In genomic region chr1:36095423-36096272, GRCm38 (mm10) we compare ENCODE assay signal across 9 mouse cellular contexts. TPM values are rescaled to one million over a fixed set of nuclear protein-coding genes. Genes with fewer than 3 reads are reported as not detected.
A peak's percentile ranks its signal among the peaks of the same experiment; 100 is the strongest.
DNase-seq lines count a peak whose midpoint lies in the region; ATAC-seq and TF ChIP-seq lines count a peak whose summit lies in the region.
"Had no signal": no experiment of that assay in that cellular context is flagged by ENCODE, and none has a peak within 500 bp of the region (broad histone marks: within the 10 kb centered on the region; RNA-seq: fewer than 3 reads in every experiment).

No protein-coding gene starts in this region.

- H3K4me1 ChIP-seq in embryonic facial prominence, embryonic 13.5 days: peaks cover 8% of the 10 kb centered on the region; the same call in 1 of the 2 replicates
- peaks cover 3% of the 10 kb centered on the region; the same call in 1 of the 2 replicates for H3K4me1 ChIP-seq in embryonic facial prominence, embryonic 10.5 days
- H3K4me1 ChIP-seq in lung, embryonic 14.5 days (ENCODE audit: insufficient read depth): no peaks in the 10 kb centered on the region
- peaks cover 9% of the 10 kb centered on the region for H3K4me1 ChIP-seq in midbrain, embryonic 13.5 days (replicated peaks)

- 77% methylated on average over 12 of the region's 12 CpGs for WGBS in embryonic facial prominence, embryonic 13.5 days
- WGBS in embryonic facial prominence, embryonic 10.5 days: 85% methylated on average over 12 of the region's 12 CpGs
- 71% methylated on average over 12 of the region's 12 CpGs for WGBS in lung, embryonic 14.5 days
- 86% methylated on average over 12 of the region's 12 CpGs for WGBS in midbrain, embryonic 13.5 days

- H3K27ac ChIP-seq in embryonic facial prominence, embryonic 13.5 days: no peak overlapping the region
- no peak overlapping the region for H3K27ac ChIP-seq in embryonic facial prominence, embryonic 10.5 days (replicated peaks)
- 0 out of 2 replicates have a peak overlapping the region, but pooled peaks have one; percentile 11 for H3K27ac ChIP-seq in lung, embryonic 14.5 days (ENCODE audit: low read depth)
- H3K27ac ChIP-seq in midbrain, embryonic 13.5 days: no peak overlapping the region

- no peak for TF ChIP-seq CTCF in lung, embryonic 14.5 days (IDR thresholded peaks at IDR 0.05; ENCODE audit: low read depth)

- no peak overlapping the region for H3K4me2 ChIP-seq in embryonic facial prominence, embryonic 13.5 days
- no peak overlapping the region for H3K4me2 ChIP-seq in lung, embryonic 14.5 days
- H3K4me2 ChIP-seq in midbrain, embryonic 13.5 days (replicated peaks): no peak overlapping the region

- no peaks in the 10 kb centered on the region for H3K27me3 ChIP-seq in embryonic facial prominence, embryonic 13.5 days
- no peaks in the 10 kb centered on the region for H3K27me3 ChIP-seq in embryonic facial prominence, embryonic 10.5 days (replicated peaks; ENCODE audit: low read depth, poor library complexity, severe bottlenecking)
- no peaks in the 10 kb centered on the region for H3K27me3 ChIP-seq in lung, embryonic 14.5 days (ENCODE audit: insufficient read depth, low read length)
- H3K27me3 ChIP-seq in midbrain, embryonic 13.5 days: no peaks in the 10 kb centered on the region

- H3K9ac ChIP-seq in embryonic facial prominence, embryonic 13.5 days: no peak overlapping the region
- no peak overlapping the region for H3K9ac ChIP-seq in lung, embryonic 14.5 days
- no peak overlapping the region for H3K9ac ChIP-seq in midbrain, embryonic 13.5 days (replicated peaks)

- peaks cover 50% of the 10 kb centered on the region for H3K36me3 ChIP-seq in embryonic facial prominence, embryonic 13.5 days
- peaks cover 89% of the 10 kb centered on the region for H3K36me3 ChIP-seq in embryonic facial prominence, embryonic 10.5 days (replicated peaks)
- peaks cover 18% of the 10 kb centered on the region for H3K36me3 ChIP-seq in lung, embryonic 14.5 days (ENCODE audit: insufficient read depth)
- H3K36me3 ChIP-seq in midbrain, embryonic 13.5 days: peaks cover 41% of the 10 kb centered on the region

- 0 out of 2 replicates have a peak, but pooled peaks have one; percentile 23 for ATAC-seq in embryonic facial prominence, embryonic 13.5 days (ENCODE audit: insufficient number of reproducible peaks, insufficient read depth, low FRiP score, low TSS enrichment, low read depth)
- ATAC-seq in lung, embryonic 14.5 days (ENCODE audit: insufficient read depth): peak; percentile 53; the same call in 1 of the 2 replicates
- no peak for ATAC-seq in midbrain, embryonic 13.5 days

- DNase-seq in embryonic facial prominence, embryonic 10.5 days (ENCODE audit: low spot score): no peak
- DNase-seq in urinary bladder, postnatal 4 days (ENCODE audit: low spot score in 2 of 2): peak; percentile 55 to 82
- no peak for DNase-seq in urinary bladder, adult 2 months (ENCODE audit: low spot score)
- DNase-seq in layer of hippocampus, adult 9-10 months (ENCODE audit: low spot score): peak; percentile 87
- peak; percentile 29 for DNase-seq in lung, embryonic 14.5 days
- DNase-seq in spleen, postnatal 4 days (ENCODE audit: low spot score in 2 of 2): peak; percentile 73 to 80

- H3K9me3 ChIP-seq in embryonic facial prominence, embryonic 13.5 days: no peaks in the 10 kb centered on the region
- H3K9me3 ChIP-seq in embryonic facial prominence, embryonic 10.5 days: no peaks in the 10 kb centered on the region
- no peaks in the 10 kb centered on the region for H3K9me3 ChIP-seq in lung, embryonic 14.5 days (ENCODE audit: low read depth, low read length)
- no peaks in the 10 kb centered on the region for H3K9me3 ChIP-seq in midbrain, embryonic 13.5 days

- no peak overlapping the region for H3K4me3 ChIP-seq in embryonic facial prominence, embryonic 13.5 days
- no peak overlapping the region for H3K4me3 ChIP-seq in embryonic facial prominence, embryonic 10.5 days
- no peak overlapping the region for H3K4me3 ChIP-seq in lung, embryonic 14.5 days (ENCODE audit: low read depth, low read length)
- no peak overlapping the region for H3K4me3 ChIP-seq in midbrain, embryonic 13.5 days (replicated peaks)
- H3K4me3 ChIP-seq: myocyte had no signal

RNA-seq across cellular contexts. Expression of gene Hs6st1, which starts 27.4 kb away (rescaled TPM):
- polyA plus RNA-seq in embryonic facial prominence, embryonic 13.5 days (2015; fragmentation: Nextera tagmentation; extraction: Ambion mirVana): 5.4 and 6.1 TPM in 2 replicates
- polyA plus RNA-seq in embryonic facial prominence, embryonic 10.5 days (2016; fragmentation: Nextera tagmentation; extraction: Ambion mirVana): 3.9 and 4.5 TPM in 2 replicates
- 29.0 and 30.1 TPM in 2 replicates for polyA plus RNA-seq in urinary bladder, adult 2 months (2012; rRNA removed)
- 14.2 and 16.2 TPM in 2 replicates for polyA plus RNA-seq in lung, embryonic 14.5 days (2014; fragmentation: Nextera tagmentation; extraction: Ambion mirVana)
- polyA plus RNA-seq in midbrain, embryonic 13.5 days (2015; fragmentation: Nextera tagmentation; extraction: Ambion mirVana): 10.4 and 11.0 TPM in 2 replicates

Comparison
In these comparisons a context has a peak if more than half of its experiments do, and no peak if none do; other contexts are left out.
1. DNase-seq: peak in urinary bladder, postnatal 4 days (2 of 2), layer of hippocampus, adult 9-10 months (single experiment), lung, embryonic 14.5 days (single experiment) and spleen, postnatal 4 days (2 of 2); none in embryonic facial prominence, embryonic 10.5 days (single experiment) and urinary bladder, adult 2 months (single experiment).